Mouse (Mus musculus) G1E (cell line): ENCODE results near the gene Klhl12.

ENCODE experiments used
- CTCF ChIP-seq: IDR thresholded peaks from 2 replicates; pipeline ENCODE4 v1.5.1; 2012; ENCODE audit warnings: low read depth, low read length, inconsistent platforms, mixed read lengths
- GATA1 ChIP-seq: IDR thresholded peaks from 2 replicates; pipeline ENCODE4 v1.6.1; 2012; ENCODE audit warnings: borderline replicate concordance, low read length, inconsistent platforms, mixed read lengths
- GATA2 ChIP-seq: IDR thresholded peaks from 2 replicates; pipeline ENCODE4 v1.6.1; 2012; ENCODE audit warnings: low read depth, low read length, inconsistent platforms, borderline replicate concordance
- POLR2AphosphoS5 ChIP-seq: IDR thresholded peaks from 2 replicates; pipeline ENCODE4 v1.6.1; 2012; ENCODE audit warnings: low read depth, low read length, inconsistent platforms; ENCODE audit not compliant: insufficient replicate concordance
- TAL1 ChIP-seq: conservative IDR thresholded peaks from 2 replicates; pipeline ENCODE4 v1.6.1; 2012; ENCODE audit warnings: low read depth, low read length, inconsistent platforms, mixed read lengths

- TF ChIP-seq CTCF (no peak), TAL1 (no peak), GATA1 (no peak), POLR2AphosphoS5 (no peak), GATA2 (no peak)
Observed at GRCm38 (mm10) chr1:134506201-134506600, 50.9 kb downstream of the Klhl12 start.
